Mouse (Mus musculus): ENCODE results near the gene Pcdh9. TPM values are rescaled to one million over a fixed set of nuclear protein-coding genes. Genes with fewer than 3 reads are reported as not detected.
A peak's percentile ranks its signal among the peaks of the same experiment; 100 is the strongest.

Pcdh9 gene
- polyA plus RNA-seq, 1 experiment from 2014 or later, result 9.4 TPM

- DNase-seq (no peak), ATAC-seq (ENCODE audit: insufficient read depth) (no peak)
- Histone ChIP-seq H3K4me3 (ENCODE audit: low read depth, low read length) (no peak overlapping the region), H3K4me2 (no peak overlapping the region), H3K9me3 (ENCODE audit: low read depth, low read length) (no peaks in the 10 kb centered on the region), H3K36me3 (ENCODE audit: insufficient read depth) (no peaks in the 10 kb centered on the region), H3K27me3 (ENCODE audit: insufficient read depth, low read length) (no peaks in the 10 kb centered on the region), H3K9ac (no peak overlapping the region), H3K4me1 (ENCODE audit: insufficient read depth) (no peaks in the 10 kb centered on the region), H3K27ac (ENCODE audit: low read depth) (no peak overlapping the region)
- no peak for TF ChIP-seq CTCF (IDR thresholded peaks at IDR 0.05; ENCODE audit: low read depth)
- whole genome bisulfite sequencing, result 15% methylated on average over 2 of the region's 2 CpGs
These were observed 543.4 kb downstream of the Pcdh9 start for GRCm38 (mm10) chr14:93347031-93347430.

GRCm38 (mm10) chr14:93342781-93343180, 547.7 kb downstream of the Pcdh9 start:
- WGBS, result 45% methylated on average over 3 of the region's 3 CpGs
- Histone ChIP-seq H3K4me2 (no peak overlapping the region), H3K4me3 (ENCODE audit: low read depth, low read length) (no peak overlapping the region), H3K27ac (ENCODE audit: low read depth) (no peak overlapping the region), H3K4me1 (ENCODE audit: insufficient read depth) (no peaks in the 10 kb centered on the region), H3K36me3 (ENCODE audit: insufficient read depth) (no peaks in the 10 kb centered on the region), H3K9me3 (ENCODE audit: low read depth, low read length) (no peaks in the 10 kb centered on the region), H3K27me3 (ENCODE audit: insufficient read depth, low read length) (no peaks in the 10 kb centered on the region), H3K9ac (no peak overlapping the region)
- no peak for TF ChIP-seq CTCF (IDR thresholded peaks at IDR 0.05; ENCODE audit: low read depth)
- no peak for DNase-seq
- ATAC-seq (ENCODE audit: insufficient read depth), result no peak

GRCm38 (mm10) chr14:93341390-93341789, 549.1 kb downstream of the Pcdh9 start:
- no peak overlapping the region for H3K4me2 ChIP-seq
- no peak overlapping the region for H3K9ac ChIP-seq
- no peak for TF ChIP-seq CTCF (IDR thresholded peaks at IDR 0.05; ENCODE audit: low read depth)
- H3K4me1 ChIP-seq (ENCODE audit: insufficient read depth), result no peaks in the 10 kb centered on the region
- H3K4me3 ChIP-seq (ENCODE audit: low read depth, low read length), result no peak overlapping the region
- H3K36me3 ChIP-seq (ENCODE audit: insufficient read depth), result no peaks in the 10 kb centered on the region
- no peak overlapping the region for H3K27ac ChIP-seq (ENCODE audit: low read depth)
- no peaks in the 10 kb centered on the region for H3K27me3 ChIP-seq (ENCODE audit: insufficient read depth, low read length)
- ATAC-seq (ENCODE audit: insufficient read depth) (no peak), DNase-seq (no peak)
- WGBS, result 55% methylated on average over 5 of the region's 5 CpGs
- H3K9me3 ChIP-seq (ENCODE audit: low read depth, low read length), result no peaks in the 10 kb centered on the region

DNA sequence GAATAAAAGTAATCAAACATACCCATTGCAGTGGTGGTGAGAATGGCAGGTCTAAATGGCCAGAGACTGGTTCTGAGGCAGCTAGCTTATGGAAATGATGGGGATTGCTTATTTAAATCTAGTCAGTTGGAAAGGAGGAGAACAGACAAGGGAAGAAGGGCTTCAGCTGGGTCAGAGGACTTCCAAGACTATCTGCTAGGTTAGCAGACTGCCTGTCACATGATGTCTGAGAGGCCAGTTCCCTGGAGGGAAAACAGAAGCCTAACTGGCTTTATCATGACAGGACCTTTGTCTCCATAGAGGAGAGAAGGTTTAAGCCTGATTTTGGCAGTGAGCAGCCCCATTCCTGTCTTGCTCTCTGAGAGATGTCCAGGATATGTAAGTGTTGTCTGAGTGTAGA, 561.2 kb downstream of the Pcdh9 start:
- Histone ChIP-seq H3K9me3 (ENCODE audit: low read depth, low read length) (no peaks in the 10 kb centered on the region), H3K4me3 (ENCODE audit: low read depth, low read length) (no peak overlapping the region), H3K4me1 (ENCODE audit: insufficient read depth) (no peaks in the 10 kb centered on the region), H3K36me3 (ENCODE audit: insufficient read depth) (no peaks in the 10 kb centered on the region), H3K9ac (no peak overlapping the region), H3K4me2 (no peak overlapping the region), H3K27me3 (ENCODE audit: insufficient read depth, low read length) (no peaks in the 10 kb centered on the region), H3K27ac (ENCODE audit: low read depth) (no peak overlapping the region)
- ATAC-seq (ENCODE audit: insufficient read depth), result no peak
- TF ChIP-seq CTCF (IDR thresholded peaks at IDR 0.05; ENCODE audit: low read depth), result no peak
- DNase-seq, result no peak

GRCm38 (mm10) chr14:93317393-93317792, 573.1 kb downstream of the Pcdh9 start:
- H3K4me3 ChIP-seq (ENCODE audit: low read depth, low read length), result no peak overlapping the region
- no peak overlapping the region for H3K27ac ChIP-seq (ENCODE audit: low read depth)
- DNase-seq (peak; percentile 41), ATAC-seq (ENCODE audit: insufficient read depth) (no peak)
- TF ChIP-seq CTCF (IDR thresholded peaks at IDR 0.05; ENCODE audit: low read depth), result peak; percentile 62
- H3K9me3 ChIP-seq (ENCODE audit: low read depth, low read length), result no peaks in the 10 kb centered on the region
- no peak overlapping the region for H3K9ac ChIP-seq
- no peaks in the 10 kb centered on the region for H3K4me1 ChIP-seq (ENCODE audit: insufficient read depth)
- no peaks in the 10 kb centered on the region for H3K27me3 ChIP-seq (ENCODE audit: insufficient read depth, low read length)
- no peak overlapping the region for H3K4me2 ChIP-seq
- no peaks in the 10 kb centered on the region for H3K36me3 ChIP-seq (ENCODE audit: insufficient read depth)

DNA sequence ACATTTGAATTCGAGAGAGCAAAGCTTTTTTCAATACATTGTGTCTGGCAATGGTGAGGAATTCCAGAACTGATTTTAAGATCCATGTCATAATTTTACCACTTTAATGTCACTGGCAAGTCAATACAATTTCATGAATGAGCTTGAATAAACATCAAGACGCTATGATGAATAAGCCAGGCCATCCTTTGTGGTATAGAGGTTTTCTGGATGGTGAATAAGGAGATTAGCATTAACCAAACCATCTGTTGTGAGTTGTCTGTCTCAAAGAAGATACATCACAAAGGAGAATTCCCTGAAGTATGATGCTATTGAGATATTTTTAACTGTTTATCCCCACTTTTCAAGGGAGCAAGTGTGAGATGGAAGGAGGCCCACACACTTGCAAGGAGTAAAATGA, 602.1 kb downstream of the Pcdh9 start:
- no peak for TF ChIP-seq CTCF (IDR thresholded peaks at IDR 0.05; ENCODE audit: low read depth)
- Histone ChIP-seq H3K27me3 (ENCODE audit: insufficient read depth, low read length) (no peaks in the 10 kb centered on the region), H3K9me3 (ENCODE audit: low read depth, low read length) (no peaks in the 10 kb centered on the region), H3K4me1 (ENCODE audit: insufficient read depth) (no peaks in the 10 kb centered on the region), H3K4me2 (no peak overlapping the region), H3K36me3 (ENCODE audit: insufficient read depth) (no peaks in the 10 kb centered on the region), H3K27ac (ENCODE audit: low read depth) (no peak overlapping the region), H3K9ac (no peak overlapping the region), H3K4me3 (ENCODE audit: low read depth, low read length) (no peak overlapping the region)
- no peak for ATAC-seq (ENCODE audit: insufficient read depth)
- no peak for DNase-seq
- WGBS, result 43% methylated on average over 2 of the region's 2 CpGs

- Histone ChIP-seq H3K4me2 (no peak overlapping the region), H3K27ac (ENCODE audit: low read depth) (no peak overlapping the region), H3K9me3 (ENCODE audit: low read depth, low read length) (no peaks in the 10 kb centered on the region), H3K36me3 (ENCODE audit: insufficient read depth) (no peaks in the 10 kb centered on the region), H3K4me1 (ENCODE audit: insufficient read depth) (no peaks in the 10 kb centered on the region), H3K9ac (no peak overlapping the region), H3K4me3 (ENCODE audit: low read depth, low read length) (no peak overlapping the region), H3K27me3 (ENCODE audit: insufficient read depth, low read length) (no peaks in the 10 kb centered on the region)
- peak; percentile 26 for DNase-seq
- 33% methylated on average over 1 of the region's 1 CpGs for WGBS
- ATAC-seq (ENCODE audit: insufficient read depth), result no peak
- TF ChIP-seq CTCF (IDR thresholded peaks at IDR 0.05; ENCODE audit: low read depth), result peak; percentile 30
These were observed 602.8 kb downstream of the Pcdh9 start for GRCm38 (mm10) chr14:93287642-93288041.

- Histone ChIP-seq H3K9ac (no peak overlapping the region), H3K36me3 (ENCODE audit: insufficient read depth) (no peaks in the 10 kb centered on the region), H3K27ac (ENCODE audit: low read depth) (no peak overlapping the region), H3K9me3 (ENCODE audit: low read depth, low read length) (no peaks in the 10 kb centered on the region), H3K4me1 (ENCODE audit: insufficient read depth) (no peaks in the 10 kb centered on the region), H3K27me3 (ENCODE audit: insufficient read depth, low read length) (no peaks in the 10 kb centered on the region), H3K4me3 (ENCODE audit: low read depth, low read length) (no peak overlapping the region), H3K4me2 (no peak overlapping the region)
- WGBS, result 77% methylated on average over 7 of the region's 7 CpGs
- no peak for ATAC-seq (ENCODE audit: insufficient read depth)
- no peak for DNase-seq
- no peak for TF ChIP-seq CTCF (IDR thresholded peaks at IDR 0.05; ENCODE audit: low read depth)
These were observed 605.3 kb downstream of the Pcdh9 start for GRCm38 (mm10) chr14:93285136-93285535.
